Mouse (Mus musculus) retina, adult 2 months (tissue): ENCODE measurements at regions not wholly inside any gene's neighbourhood (a gene's known extent, or its start where the extent isn't known, plus 50 kb on each side); places are given as distances from the start of the nearest gene placed in this dataset.

Source experiments
- DNase-seq: peaks from one replicate; pipeline ENCODE4 v3.0.0-alpha.2; 2012; ENCODE audit warnings: low read depth, low spot score

DNA sequence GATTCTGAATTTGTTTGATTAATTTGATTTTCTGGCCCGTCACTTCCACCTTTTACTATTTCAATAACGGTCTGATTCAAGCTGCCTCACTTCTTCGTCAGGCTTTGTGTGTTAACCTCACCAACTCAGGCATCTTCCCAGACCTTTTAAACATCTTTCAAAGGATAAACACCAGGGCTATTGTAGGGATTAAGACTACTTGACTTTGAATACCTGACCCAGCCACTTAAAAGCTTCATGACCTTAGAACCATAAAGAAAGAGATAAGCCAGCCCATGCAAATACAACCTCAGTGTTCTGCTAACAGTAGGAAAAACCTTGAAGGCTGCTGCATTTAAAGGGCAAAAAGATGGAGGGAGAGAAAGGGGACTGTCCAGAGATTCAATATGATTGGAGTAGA, 386.9 kb upstream of the Castor2 start:
- no peak for DNase-seq

DNA sequence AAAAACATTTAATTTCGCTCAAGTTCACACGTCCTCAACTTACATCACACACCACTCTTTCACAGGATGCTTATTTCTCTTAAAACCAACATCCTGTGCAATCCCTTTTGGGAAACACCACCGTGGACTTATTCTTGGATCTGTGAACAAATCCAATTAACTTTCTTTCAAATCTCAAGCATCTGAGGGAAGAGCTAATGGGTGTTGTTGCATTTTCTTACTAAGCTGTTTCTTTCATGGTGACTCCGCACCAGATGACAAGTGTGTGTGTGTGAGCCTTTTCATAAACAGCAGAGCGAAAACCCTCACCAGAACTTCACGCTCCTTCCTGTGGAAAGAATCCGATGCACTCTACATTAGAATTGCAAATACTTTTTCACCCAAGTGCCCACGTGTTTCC, 390.6 kb upstream of the Castor2 start:
- no peak for DNase-seq

DNA sequence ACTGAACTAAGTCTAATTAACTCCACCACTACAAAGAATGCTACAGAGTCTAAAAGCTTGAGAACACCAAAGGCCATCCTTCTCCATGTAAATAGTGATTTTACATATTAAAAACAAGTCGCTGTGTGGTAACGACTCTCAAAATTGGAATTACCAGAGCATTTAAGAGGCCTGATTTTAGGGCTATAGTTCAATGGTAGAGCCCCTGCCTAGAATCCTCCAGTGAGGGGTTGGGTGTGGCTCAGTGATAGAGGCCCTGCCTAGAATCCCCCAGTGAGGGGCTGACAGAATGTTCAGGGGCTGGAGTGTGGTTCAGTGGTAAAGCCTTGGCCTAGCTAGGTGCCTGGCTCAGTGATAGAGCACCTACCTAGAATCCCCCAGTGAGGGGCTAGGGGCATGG, 413.3 kb upstream of the Castor2 start:
- DNase-seq: no peak

DNA sequence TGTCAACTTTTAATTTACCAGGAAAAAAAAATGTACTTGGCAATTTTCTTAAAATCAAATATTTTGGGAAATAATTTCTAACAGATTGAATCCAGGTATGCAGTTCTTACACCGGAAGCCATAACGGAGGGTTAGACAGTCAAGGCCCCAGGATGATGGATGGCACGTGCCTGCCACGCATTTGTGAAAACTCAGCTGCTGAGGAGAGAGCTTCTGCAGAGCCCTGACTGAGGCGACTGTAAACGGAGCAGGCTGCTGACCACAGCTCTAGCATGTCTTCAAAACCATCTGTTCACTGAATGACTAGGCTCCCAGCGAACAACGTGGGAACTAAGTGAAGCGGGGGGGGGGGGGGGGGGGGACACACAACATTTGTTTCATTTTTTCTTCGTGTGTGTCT, 416.5 kb upstream of the Castor2 start:
- no peak for DNase-seq

DNA sequence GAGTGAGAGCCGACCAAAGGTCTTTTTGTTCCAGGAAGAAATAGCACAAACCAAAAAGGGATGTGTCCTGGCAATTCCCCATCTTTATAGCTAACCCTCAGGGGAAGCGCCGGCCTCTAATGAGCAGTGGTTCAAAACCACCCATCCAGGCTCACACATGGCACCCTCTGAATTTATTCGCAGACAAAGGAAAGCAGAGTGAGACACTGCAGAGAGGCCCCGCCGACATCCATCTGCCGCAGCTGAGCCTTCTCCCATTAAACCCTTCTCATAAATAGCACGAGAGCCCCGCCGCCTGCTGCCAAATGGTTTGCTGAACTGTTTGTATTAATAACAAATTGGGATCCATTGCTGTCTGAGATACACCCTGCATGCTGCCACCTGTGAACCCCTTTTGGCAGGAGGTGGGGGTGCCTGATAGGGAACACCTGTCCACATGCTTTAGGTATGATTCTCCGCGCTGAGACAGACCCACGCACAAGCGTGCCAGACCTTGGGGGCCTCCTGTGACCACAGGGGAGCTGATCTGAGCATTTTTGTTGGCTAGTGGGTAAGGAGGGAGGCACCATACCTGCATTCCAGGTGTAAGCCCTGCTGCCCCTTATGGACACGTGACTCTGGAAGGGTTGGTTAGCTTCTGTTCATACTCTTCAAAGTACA, 422.6 kb upstream of the Castor2 start:
- DNase-seq: no peak

DNA sequence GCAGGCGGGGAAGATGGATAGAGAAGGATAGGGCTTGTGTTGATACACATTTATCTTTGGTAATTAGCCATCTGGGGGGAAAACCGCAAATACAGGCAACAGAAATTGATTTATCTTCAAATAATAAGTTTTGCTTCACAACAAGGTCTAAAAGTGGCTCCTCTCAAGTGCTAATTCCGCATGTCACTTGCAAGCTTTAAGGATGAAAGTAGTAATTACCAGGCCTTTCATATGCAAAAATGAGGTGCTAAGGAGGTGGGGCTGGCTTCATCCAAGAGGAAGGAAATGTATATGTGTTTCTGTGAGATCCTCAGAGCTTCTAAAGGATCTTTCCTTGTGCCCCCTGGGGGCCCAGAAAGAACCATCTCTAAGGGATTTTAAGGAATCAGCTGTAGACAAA, 423.9 kb upstream of the Castor2 start:
- no peak for DNase-seq

DNA sequence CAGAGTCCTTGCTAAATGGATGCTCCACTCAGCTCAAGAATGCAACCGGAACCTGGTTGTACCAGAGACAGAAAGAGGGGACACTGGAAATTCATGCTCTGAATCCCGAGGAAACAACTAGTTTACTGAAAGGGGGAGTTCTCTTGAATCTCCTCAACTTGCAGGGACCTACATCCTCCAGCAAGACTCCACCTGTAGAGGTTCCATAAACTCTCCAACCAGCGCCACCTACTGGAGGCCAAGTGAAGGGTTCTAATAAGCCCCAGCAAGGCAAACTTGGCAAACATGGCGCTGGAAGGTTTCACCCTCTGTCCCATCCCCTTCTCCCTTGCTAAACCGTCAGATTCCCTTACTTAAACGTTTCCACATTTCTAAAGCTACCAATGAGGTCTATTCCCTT, 433.0 kb upstream of the Castor2 start:
- no peak for DNase-seq

DNA sequence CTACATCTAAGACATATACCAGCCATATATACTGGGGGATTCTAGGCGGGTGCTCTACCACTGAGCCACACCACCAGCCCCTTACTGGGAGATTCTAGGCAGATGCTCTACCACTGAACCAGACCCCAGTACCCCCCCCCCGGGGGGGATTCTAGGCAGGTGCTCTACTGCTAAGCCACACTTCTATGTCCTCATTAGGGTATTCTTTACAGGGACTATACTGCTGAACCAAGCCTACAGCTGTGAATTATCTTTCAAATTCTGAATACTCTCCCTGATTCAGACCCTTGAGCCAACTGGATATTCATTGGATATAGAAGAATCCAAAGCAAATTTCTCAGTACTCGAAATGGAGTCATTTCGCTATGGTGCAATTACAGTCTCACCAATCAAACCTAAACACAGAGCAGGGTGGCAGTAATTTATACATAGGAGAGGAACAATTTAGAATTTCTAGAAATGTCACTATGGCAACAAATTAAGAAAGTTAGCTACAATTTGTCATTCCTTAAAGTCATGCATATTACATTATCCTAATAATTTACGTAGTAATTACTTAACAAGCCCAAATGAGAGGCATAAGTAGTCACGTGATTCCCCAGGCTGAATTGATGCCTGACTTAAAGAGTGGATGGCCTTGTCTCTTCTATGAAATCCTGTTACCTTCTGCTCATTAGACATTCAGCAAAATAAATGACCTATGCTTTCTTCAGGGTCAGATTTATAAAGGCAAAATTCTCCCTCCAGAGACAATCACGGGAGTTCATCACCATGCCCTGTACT, 436.8 kb upstream of the Castor2 start:
- no peak for DNase-seq

DNA sequence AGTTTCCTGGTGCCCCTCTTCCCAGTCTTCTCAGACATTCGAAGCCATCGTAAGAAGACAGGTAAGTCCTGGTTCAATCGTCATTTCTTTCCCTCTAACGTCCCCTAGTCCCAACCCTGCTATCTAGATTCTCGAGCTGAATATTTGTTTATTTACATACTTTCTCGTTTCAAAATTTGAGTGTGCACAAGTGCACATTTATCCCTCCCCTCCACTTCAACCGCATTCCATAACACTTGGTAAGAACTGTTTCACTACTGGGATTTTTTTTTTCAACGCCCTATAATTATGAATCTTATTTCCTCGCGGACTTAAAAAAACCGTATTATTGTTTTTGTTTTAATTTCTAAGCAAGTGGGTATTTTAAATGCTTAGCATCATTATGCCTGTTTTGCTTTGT, 439.2 kb upstream of the Castor2 start:
- no peak for DNase-seq

DNA sequence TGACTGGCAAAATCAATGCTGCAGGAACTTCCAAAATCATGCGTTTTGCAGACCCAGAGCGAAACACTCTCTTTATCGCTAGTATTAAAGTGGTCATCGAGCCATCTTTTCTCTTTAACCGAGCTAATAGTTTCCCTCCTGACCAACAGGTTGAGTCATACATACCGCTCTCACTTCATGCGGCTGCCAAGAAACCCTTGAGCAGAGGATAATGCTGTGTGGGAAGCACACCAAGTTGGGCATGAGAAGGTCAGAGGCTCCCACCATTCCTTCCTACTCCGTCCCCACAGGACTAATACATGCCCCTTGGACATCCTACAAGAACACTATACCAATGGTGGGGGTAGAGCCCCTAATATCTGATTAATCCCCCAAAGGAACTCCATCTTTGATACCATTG, 442.7 kb upstream of the Castor2 start:
- no peak for DNase-seq

DNA sequence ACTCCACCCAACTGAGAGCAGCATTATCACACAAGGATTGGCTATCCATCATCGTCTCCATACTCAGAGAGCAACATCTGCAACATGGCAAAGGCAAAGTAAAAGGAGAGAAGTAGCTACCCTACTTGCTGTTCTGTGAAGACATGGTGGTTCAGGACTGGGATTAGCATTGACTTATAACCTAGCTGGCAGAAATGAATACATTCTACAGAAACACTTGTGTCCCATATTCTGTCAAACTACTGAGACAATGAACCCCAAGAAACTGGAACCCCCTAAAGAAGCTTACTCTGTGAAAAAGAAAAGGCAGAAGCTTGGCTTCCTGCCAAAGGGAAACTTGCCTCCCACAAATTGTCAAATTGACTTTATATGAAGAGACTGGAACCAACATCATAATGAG, 446.1 kb upstream of the Castor2 start:
- DNase-seq: no peak

DNA sequence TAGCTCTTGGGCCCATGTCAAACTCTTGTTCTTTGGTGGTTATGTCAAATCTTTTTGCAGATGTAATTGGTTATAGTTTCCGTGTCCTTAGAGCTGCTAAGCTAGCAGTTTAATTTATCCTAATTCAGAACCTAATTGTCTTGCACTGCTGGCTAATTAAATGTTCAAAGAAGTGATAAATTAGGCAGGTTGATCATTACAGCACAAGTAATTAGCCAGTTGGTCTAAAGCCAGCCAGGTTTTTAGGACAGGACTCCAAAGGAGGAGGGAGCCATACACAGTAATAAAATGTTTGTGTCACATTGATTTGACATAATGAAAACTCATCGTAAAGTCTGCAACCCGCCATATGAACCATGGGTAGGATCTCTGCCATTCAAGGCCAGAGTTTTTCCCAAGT, 449.3 kb upstream of the Castor2 start:
- DNase-seq: no peak

DNA sequence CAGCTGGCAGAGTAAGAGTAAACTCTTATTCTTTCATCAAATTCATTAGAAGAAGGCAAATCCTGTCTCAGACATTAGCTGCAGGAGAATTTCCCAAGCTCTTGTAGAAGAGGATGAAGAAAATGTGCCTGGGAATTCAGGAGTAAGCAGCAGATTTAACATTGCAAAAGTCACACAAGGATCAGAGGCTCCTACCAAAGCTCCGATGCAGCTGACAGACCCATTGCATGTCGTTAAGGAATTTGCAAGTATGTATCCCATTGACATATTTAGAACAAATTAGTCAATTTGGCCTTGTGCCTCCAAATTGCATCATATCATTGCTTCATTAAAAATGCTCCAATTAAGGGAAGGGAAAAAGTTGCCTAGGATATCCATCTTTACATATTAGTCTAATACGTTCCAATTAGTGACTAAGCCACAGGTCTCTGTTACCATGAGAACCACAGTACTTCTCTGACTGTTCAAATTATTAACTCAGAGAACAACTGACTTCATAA, 453.8 kb upstream of the Castor2 start:
- no peak for DNase-seq

DNA sequence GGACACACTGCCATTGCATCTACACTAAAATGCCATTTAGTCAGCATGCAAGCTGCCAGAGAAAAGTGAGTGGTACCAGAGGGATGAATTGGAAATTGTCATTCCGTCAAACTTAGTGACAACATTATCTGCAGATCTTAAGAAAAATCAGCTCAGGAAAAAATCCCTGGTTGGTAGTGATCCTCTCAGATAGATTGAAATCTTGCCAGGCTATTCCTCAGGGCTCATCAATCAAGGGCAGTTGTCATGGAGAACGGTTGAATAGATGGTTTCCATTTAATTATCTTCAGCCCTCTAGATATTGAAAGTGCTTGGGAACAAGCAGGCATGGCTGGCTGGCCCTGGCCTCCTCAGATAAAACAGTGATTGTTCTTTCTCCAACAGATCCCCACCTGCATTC, 456.2 kb upstream of the Castor2 start:
- no peak for DNase-seq

DNA sequence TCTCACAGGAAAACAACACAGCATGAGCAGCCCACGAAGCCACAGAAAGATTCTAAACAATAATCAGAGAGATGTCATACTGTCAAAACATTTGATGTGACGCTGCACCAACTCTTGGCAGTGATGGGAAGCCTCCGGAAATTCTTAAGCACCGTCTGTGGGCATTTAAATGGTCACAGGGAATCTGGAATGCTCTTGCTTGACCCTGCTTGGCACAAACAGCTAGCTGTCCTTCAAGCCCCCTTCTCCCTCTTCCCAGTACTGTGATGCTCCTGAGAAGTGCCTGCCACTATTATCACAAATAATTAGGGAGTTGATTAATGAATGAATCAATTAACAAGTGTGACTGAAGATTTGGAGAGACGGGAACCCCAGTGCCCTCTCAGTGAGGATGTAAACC, 465.0 kb upstream of the Castor2 start:
- no peak for DNase-seq

DNA sequence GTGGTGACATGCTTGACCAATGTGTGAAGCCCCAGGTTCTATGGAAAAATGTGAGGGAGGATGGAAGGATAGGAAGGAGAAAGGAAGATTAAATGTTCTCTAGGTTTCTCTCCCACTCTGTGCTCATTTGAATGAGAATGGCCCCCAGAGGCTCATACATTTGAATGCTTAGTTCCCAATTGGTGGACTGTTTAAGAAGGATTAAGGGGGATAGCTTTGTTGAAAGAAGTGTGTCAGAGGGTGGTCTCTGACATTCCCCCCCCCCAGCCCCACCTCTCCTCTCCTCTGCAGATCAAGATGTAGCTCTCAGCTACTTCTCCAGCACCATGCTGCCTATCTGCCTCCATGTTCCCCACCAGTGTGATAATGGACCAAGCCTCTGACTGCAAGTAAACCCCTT, 467.7 kb upstream of the Castor2 start:
- DNase-seq: no peak

DNA sequence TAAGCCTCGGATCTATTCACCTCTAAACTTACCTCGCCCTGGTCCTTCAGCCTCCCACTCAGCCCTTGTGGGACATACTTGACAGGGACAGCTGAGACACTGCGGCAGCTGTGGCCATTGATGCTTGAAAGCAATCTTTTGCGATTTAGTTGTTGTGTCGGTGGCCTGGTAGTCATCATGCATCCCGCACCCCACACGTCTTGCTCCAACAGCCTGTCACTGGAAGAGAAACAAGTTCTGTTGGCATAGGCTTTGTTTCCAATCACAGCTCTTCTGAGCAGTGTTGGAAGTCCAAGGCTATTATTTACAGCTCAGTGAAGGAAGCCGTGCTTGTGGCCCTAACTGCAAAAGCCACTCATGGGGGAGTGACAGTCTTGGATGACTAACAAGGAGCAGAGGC, 480.2 kb upstream of the Castor2 start:
- no peak for DNase-seq

DNA sequence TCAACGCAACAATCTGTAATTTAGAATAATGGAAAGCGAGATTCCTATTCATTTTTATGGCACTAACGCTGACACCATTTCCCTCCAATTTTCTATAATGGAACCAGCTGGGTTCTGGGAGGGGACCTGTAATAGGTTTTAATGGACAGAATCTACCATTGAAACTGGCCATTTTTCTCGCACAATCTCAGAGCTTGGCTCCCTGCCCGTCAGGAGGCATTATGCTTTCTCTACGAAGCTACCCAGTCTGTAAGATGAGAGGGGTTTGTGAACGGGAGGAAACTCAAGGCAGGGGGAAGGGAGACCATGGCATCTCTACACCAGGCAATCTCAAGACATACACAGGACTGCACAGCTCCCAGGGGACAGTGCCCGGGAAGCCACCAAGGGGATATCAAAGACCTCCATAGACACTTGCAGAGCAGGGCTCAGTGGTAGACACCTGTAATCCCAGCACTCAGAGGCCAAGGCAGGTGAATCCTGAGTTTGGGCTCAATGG, 498.2 kb upstream of the Castor2 start:
- no peak for DNase-seq

DNA sequence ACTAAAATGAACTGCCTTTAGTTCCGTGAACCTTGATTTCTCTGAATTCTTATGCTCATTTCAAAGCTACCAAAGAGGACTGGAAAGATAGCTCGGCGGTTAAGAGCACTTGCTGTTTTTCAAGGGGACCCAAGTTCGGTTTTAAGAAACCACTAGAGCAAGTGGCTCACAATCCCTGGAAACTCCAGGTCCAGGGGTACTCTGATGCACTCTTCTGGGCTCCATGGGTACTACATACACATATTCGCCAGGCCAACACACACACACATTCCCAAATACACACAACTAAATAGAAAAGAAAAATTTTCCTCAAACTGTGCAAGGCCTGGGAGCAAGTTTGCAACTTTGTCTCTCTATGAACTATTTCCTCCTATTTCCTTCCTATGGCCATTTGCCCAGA, 498.9 kb upstream of the Castor2 start:
- no peak for DNase-seq

DNA sequence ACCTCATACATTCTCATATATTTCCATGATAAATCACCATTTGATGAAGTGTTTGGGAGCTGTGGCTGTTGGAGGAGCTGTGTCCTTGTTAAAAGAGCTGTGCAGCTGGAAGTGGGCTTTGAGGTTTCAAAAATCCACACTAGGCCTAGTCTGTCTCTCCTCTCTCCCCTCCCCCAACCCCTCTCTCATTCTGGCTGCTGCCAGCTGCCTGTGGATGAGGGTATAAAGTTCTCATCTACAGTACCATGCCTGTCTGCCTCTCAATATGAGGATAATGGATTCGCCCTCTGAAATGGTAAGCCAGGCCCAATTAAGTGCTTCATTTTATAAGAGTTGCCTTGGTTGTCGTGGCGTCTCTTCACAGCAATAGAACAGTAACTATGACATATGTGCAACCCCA, 501.4 kb upstream of the Castor2 start:
- DNase-seq: no peak

DNA sequence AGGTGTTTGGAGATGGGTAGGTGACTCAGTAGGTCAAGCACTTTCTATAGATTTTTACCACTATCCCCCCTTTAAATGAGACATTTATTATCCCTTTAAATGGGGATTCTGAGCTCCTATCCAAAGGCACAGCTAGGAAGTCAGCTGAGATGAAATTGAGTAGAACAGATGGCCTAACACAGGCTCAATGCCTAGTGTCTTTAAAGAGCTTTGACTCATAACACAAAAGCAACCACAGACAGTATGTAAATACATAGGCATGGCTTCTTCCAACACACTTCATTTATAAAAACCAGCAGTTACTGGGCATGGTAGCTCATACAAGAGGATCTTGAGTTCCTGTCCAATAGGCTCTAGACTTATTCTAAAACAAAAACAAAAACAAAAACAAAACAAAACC, 513.0 kb upstream of the Castor2 start:
- no peak for DNase-seq

DNA sequence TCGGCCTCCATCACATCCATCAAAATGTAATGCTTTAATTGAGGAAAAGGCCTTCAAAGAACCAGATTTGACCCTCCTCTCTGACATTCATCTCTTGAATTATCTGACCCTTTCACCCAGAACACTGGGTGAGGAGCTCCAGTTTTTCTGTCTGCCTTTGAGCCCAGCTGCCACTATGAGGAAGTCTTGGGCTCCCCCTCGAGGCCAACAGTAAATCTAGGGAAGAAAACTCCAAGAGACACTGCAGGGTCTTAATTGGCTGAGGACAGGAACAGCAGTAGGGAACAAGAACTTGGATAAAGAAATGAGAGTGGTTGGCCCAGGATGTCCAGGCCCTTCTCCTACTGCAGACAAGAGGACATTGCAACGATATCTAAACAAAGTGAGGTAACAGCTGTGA, 514.3 kb upstream of the Castor2 start:
- DNase-seq: no peak

DNA sequence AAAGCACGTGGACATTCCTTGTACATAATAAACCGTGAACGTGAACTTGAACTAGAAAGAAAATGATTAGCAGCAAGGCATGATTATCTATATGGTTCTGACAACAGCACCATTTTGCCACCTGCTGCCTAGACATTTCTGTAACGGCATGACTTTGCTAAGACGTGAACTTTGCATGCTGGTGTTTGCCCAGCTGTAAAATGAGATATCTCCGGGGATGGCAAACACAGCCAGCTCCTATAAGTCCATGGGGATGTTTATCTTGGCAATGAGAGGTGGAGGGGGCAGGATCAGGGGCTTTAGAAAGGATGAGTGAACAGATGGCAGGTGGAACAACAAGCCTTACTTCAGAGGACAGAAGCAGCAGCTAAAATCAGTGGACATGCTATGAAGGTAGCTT, 522.9 kb upstream of the Castor2 start:
- no peak for DNase-seq
